Mouse (Mus musculus): Measurements from ENCODE around the gene Rpl7a. TPM values are rescaled to one million over a fixed set of nuclear protein-coding genes. Genes with fewer than 3 reads are reported as not detected.
A peak's percentile ranks its signal among the peaks of the same experiment; 100 is the strongest.

Gene Rpl7a
- polyA plus RNA-seq, 1 experiment from 2014 or later: 667 TPM

DNA sequence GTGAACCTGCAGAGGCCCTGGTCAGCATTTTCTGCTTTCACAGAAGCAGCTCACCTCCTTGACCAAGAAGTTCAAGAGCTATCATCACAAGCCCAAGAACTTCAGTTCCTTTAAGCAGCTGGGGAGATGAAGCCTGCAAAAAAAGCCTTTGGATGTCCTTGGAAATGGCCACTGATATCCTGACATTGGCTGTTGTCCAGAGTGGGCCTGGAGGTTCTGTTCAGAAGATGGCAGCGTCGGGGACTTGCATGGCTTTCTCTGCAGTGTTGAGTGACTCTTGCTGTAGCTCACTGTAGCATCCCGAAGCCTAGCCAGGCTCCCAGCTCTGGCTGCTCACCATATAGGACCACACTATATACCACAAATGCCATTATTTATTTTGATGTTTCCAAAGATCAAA lies 9.1 kb downstream of the Rpl7a start:
- 85% methylated on average over 3 of the region's 3 CpGs for WGBS
- Histone ChIP-seq H3K4me1 (ENCODE audit: control insufficient read depth, insufficient read depth, low read length) (peaks cover 17% of the 10 kb centered on the region), H3K9me3 (ENCODE audit: control insufficient read depth, low read length) (no peaks in the 10 kb centered on the region), H3K9ac (ENCODE audit: low read depth, low read length) (no peak overlapping the region), H3K27ac (replicated peaks; ENCODE audit: low read depth, low read length) (no peak overlapping the region), H3K36me3 (ENCODE audit: control insufficient read depth, insufficient read depth, low read length) (peaks cover 68% of the 10 kb centered on the region), H3K27me3 (replicated peaks; ENCODE audit: control insufficient read depth, insufficient read depth, low read length) (no peaks in the 10 kb centered on the region), H3K4me3 (ENCODE audit: low read depth, low read length) (no peak overlapping the region), H3K4me2 (ENCODE audit: low read depth, low read length) (no peak overlapping the region)
- no peak for ATAC-seq (ENCODE audit: low read depth)
- DNase-seq (ENCODE audit: low spot score): no peak

DNA sequence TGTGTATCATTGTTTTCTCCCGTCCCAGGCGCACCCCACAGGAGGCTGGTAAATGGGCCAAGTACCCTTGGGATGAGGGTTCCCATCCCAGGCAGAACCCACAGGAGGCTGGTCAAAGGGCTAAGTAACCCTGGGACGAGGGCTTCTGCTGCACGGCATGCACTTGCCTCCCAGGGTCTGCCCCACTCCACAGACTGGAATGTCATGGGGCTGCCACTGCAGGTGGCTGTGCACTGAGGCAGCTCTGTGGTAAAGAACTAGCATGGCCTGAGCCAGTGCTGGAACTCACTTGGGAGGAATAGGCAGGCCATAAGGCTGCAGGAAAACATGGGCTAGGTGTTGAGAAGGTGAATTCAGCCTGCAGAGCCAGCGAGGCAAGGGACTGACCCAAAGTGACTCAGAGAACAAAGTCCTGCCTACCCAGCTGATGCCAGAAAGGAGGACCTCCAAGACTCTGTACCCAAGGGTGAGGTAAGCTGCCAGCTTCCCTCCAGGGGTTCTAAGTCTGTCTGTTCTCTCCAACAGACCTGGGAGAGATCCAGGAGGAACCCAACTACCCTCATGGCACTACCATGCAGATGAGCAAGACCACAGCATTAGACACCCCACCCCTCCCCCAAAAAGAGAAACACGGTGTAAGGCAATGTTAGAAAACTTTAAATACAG lies 9.8 kb downstream of the Rpl7a start:
- Histone ChIP-seq H3K9ac (ENCODE audit: low read depth, low read length) (no peak overlapping the region), H3K9me3 (ENCODE audit: control insufficient read depth, low read length) (no peaks in the 10 kb centered on the region), H3K4me1 (ENCODE audit: control insufficient read depth, insufficient read depth, low read length) (peaks cover 15% of the 10 kb centered on the region), H3K27ac (replicated peaks; ENCODE audit: low read depth, low read length) (no peak overlapping the region), H3K4me2 (ENCODE audit: low read depth, low read length) (no peak overlapping the region), H3K4me3 (ENCODE audit: low read depth, low read length) (no peak overlapping the region), H3K27me3 (replicated peaks; ENCODE audit: control insufficient read depth, insufficient read depth, low read length) (no peaks in the 10 kb centered on the region), H3K36me3 (ENCODE audit: control insufficient read depth, insufficient read depth, low read length) (peaks cover 73% of the 10 kb centered on the region)
- ATAC-seq (ENCODE audit: low read depth) (no peak), DNase-seq (ENCODE audit: low spot score) (no peak)
- WGBS: 88% methylated on average over 6 of the region's 6 CpGs

DNA sequence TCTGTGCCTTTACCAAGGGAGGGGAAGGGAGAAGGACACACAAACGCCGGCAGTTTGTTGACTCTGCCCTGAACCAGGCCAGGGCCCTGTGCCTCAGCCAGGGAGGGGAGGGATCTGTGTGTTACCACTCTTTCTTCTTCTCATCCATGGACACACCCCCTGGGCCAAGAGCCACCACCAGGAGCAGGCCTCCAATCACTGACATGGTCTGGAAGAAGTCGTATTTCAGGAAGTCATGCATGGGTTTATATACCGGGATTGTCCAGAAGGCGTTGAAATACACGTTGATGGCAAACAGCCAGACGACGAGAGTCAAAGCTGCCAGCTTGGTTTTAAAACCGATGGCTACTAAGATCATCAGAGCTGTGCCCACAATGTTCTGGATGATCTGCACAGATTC lies 11.2 kb downstream of the Rpl7a start:
- H3K9me3 ChIP-seq (ENCODE audit: control insufficient read depth, low read length): no peaks in the 10 kb centered on the region
- H3K9ac ChIP-seq (ENCODE audit: low read depth, low read length): no peak overlapping the region
- 80% methylated on average over 9 of the region's 9 CpGs for WGBS
- no peaks in the 10 kb centered on the region for H3K27me3 ChIP-seq (replicated peaks; ENCODE audit: control insufficient read depth, insufficient read depth, low read length)
- H3K4me2 ChIP-seq (ENCODE audit: low read depth, low read length): no peak overlapping the region
- H3K4me3 ChIP-seq (ENCODE audit: low read depth, low read length): no peak overlapping the region
- peaks cover 88% of the 10 kb centered on the region for H3K36me3 ChIP-seq (ENCODE audit: control insufficient read depth, insufficient read depth, low read length)
- DNase-seq (ENCODE audit: low spot score) (no peak), ATAC-seq (ENCODE audit: low read depth) (no peak)
- no peak overlapping the region for H3K27ac ChIP-seq (replicated peaks; ENCODE audit: low read depth, low read length)
- H3K4me1 ChIP-seq (ENCODE audit: control insufficient read depth, insufficient read depth, low read length): peaks cover 10% of the 10 kb centered on the region

DNA sequence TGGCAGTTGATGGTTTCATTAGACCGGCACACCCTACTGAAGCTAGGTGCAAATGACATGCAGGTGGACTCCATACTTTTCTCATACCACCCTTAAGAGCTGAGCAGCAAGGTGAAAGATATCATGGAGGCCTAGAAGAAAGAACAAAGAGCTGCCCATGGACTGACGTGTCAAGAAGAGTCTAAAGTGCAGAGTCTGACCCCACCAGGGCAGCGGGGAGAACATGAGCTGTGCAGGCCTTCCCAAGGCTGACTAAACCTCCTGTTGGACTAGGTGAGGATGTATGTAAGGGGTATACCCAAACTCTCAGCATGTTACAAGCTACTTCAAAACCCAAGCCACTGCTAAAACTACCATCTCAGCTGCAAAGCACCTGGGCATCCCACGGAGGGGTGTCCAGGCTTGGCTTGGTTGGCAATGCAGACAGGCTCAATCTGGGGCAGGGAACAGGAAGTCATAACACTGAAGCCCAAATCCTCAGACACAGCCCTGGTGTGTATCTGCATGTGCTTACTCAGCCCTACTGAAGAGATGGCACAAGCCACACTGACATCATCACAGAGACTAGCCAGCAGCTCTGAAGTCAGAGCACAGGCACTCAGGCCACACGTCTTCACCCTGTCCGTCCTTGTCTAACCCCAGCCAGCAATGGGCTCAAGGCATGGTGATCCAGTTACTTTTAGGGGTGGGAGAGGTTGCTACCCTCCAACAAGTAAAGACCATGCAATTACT lies 17.3 kb downstream of the Rpl7a start:
- Histone ChIP-seq H3K9ac (ENCODE audit: low read depth, low read length) (no peak overlapping the region), H3K27ac (replicated peaks; ENCODE audit: low read depth, low read length) (no peak overlapping the region), H3K4me1 (ENCODE audit: control insufficient read depth, insufficient read depth, low read length) (peaks cover 13% of the 10 kb centered on the region), H3K9me3 (ENCODE audit: control insufficient read depth, low read length) (no peaks in the 10 kb centered on the region), H3K4me3 (ENCODE audit: low read depth, low read length) (no peak overlapping the region), H3K27me3 (replicated peaks; ENCODE audit: control insufficient read depth, insufficient read depth, low read length) (no peaks in the 10 kb centered on the region), H3K36me3 (ENCODE audit: control insufficient read depth, insufficient read depth, low read length) (peaks cover 82% of the 10 kb centered on the region), H3K4me2 (ENCODE audit: low read depth, low read length) (no peak overlapping the region)
- WGBS: 90% methylated on average over 6 of the region's 6 CpGs
- ATAC-seq (ENCODE audit: low read depth): no peak
- DNase-seq (ENCODE audit: low spot score): no peak

DNA sequence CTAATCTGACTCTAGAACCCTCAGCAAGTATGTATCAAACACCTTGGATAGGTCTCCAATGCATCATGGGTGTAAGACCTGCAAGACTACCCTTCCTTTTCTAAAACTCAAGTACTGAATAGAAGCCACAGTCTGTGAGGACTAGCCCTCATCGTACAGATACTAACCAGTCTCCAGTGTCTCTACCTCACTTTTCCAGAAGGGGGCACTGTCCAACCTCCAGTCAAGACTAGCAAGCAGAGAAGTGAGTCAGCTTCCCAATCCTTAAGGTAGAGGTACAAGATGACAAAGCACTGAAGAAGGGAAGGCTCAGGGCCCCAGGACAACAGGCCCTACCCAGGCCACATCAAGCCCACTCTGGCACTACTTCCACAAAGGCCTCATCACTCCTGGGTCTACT lies 19.8 kb downstream of the Rpl7a start:
- Histone ChIP-seq H3K9ac (ENCODE audit: low read depth, low read length) (no peak overlapping the region), H3K27ac (replicated peaks; ENCODE audit: low read depth, low read length) (no peak overlapping the region), H3K27me3 (replicated peaks; ENCODE audit: control insufficient read depth, insufficient read depth, low read length) (no peaks in the 10 kb centered on the region), H3K4me2 (ENCODE audit: low read depth, low read length) (0 out of 2 replicates have a peak overlapping the region, but pooled peaks have one; percentile 4), H3K4me3 (ENCODE audit: low read depth, low read length) (no peak overlapping the region), H3K36me3 (ENCODE audit: control insufficient read depth, insufficient read depth, low read length) (peaks cover 58% of the 10 kb centered on the region), H3K4me1 (ENCODE audit: control insufficient read depth, insufficient read depth, low read length) (peaks cover 13% of the 10 kb centered on the region), H3K9me3 (ENCODE audit: control insufficient read depth, low read length) (no peaks in the 10 kb centered on the region)
- peak; percentile 62 for DNase-seq (ENCODE audit: low spot score)
- no peak for ATAC-seq (ENCODE audit: low read depth)
- WGBS: 75% methylated on average over 1 of the region's 1 CpGs

DNA sequence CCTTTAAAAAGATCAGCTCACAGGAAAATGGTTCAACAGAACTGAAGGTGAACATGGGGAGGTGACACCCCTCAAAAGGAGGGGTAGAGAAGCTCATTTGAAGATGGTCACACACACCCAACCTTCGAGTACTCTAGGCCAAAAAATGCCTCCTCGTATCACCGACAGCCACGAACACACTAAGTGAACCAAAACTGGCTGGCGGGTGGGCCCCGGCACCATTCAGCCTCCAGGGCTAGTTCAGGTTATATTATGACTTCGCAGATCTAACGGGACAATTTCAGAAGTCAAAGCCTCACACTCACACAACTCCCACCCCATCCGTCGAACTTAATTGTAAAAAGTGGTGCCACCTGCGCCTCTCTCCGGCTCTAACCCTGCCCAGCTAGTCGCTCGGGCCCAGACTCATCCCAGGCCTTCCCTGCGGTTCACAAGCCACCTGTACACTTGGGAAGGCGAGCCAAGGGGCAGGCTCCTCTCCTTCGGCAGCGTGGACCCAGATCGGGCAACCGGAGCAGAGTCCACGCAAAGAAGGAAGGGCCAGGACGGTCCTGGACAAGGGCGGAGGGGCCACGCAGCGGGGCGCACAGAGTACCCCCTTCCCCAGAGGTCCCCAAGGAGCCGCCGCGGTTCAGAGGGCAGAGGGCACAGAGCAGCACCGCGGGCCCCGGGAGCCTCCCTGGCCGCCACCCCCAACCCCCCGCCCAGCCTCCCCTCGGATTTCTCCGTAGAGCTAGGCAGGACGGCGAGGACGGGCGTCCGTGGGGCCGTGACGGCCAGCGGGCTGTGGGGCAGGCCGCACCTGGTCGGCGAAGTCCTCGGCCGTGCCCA lies 22.1 kb downstream of the Rpl7a start:
- peak overlapping the region; percentile 58 for H3K4me2 ChIP-seq (ENCODE audit: low read depth, low read length)
- no peaks in the 10 kb centered on the region for H3K9me3 ChIP-seq (ENCODE audit: control insufficient read depth, low read length)
- H3K27me3 ChIP-seq (replicated peaks; ENCODE audit: control insufficient read depth, insufficient read depth, low read length): no peaks in the 10 kb centered on the region
- peak overlapping the region; percentile 99 for H3K9ac ChIP-seq (ENCODE audit: low read depth, low read length)
- H3K4me3 ChIP-seq (ENCODE audit: low read depth, low read length): peak overlapping the region; percentile 77
- 2% methylated on average over 19 of the region's 49 CpGs for WGBS
- peaks cover 13% of the 10 kb centered on the region for H3K4me1 ChIP-seq (ENCODE audit: control insufficient read depth, insufficient read depth, low read length)
- ATAC-seq (ENCODE audit: low read depth): no peak
- H3K36me3 ChIP-seq (ENCODE audit: control insufficient read depth, insufficient read depth, low read length): peaks cover 35% of the 10 kb centered on the region
- H3K27ac ChIP-seq (replicated peaks; ENCODE audit: low read depth, low read length): peak overlapping the region; percentile 88
- DNase-seq (ENCODE audit: low spot score): peak; percentile 11

DNA sequence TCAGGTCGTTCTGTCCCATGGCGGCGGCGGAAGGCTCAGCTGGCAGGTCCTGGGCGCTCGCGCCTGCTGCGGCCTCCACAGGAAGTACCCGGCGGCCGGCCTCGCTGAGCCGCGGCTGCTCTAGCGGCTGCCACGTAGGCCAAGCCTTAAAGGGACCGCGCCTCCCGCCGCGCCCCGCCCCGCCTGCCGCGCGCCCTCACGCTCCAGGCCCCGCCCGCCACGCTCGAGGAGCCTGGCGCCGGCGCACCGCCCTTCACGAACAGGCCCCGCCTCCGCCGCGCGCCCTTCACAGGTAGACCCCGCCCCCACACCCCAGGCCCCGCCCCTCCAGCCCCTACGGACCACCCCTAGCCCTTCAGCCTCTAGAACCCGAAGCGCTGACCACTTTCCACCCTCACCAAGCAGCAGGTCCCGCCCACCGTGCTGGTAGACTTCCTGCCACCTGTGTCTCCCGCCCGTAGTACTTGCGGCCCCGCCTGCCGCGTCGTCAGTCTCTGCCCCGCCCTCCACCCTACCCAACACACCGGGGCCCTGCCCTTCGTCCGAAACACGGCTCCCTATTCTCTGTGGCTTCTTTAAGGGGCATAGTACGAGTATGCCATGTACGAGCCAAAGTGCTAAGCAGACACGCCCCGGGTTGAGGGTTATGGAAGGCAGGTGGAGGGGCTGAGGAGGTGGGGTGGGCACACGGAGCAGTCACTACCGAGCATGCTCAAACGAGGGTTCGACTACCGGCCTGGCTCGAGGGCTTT lies 22.9 kb downstream of the Rpl7a start, which contains the start of the genes Surf4 and Stkld1:
Gene Surf4 (minus strand): TSS at position 625 of the 752 bp plus-strand sequence.
Gene Stkld1 (plus strand): TSS at position 744 of the 752 bp plus-strand sequence.
- ATAC-seq (ENCODE audit: low read depth): peak; percentile 96
- peaks cover 13% of the 10 kb centered on the region for H3K4me1 ChIP-seq (ENCODE audit: control insufficient read depth, insufficient read depth, low read length)
- no peaks in the 10 kb centered on the region for H3K27me3 ChIP-seq (replicated peaks; ENCODE audit: control insufficient read depth, insufficient read depth, low read length)
- H3K4me2 ChIP-seq (ENCODE audit: low read depth, low read length): peak within 1 kb of the TSS; percentile 58
- peak within 1 kb of the TSS; percentile 88 for H3K27ac ChIP-seq (replicated peaks; ENCODE audit: low read depth, low read length)
- peak within 1 kb of the TSS; percentile 77 for H3K4me3 ChIP-seq (ENCODE audit: low read depth, low read length)
- H3K36me3 ChIP-seq (ENCODE audit: control insufficient read depth, insufficient read depth, low read length): peaks cover 28% of the 10 kb centered on the region
- under 1% methylated on average over 23 of the region's 70 CpGs for WGBS
- peak; percentile 97 for DNase-seq (ENCODE audit: low spot score)
- peak within 1 kb of the TSS; percentile 99 for H3K9ac ChIP-seq (ENCODE audit: low read depth, low read length)
- no peaks in the 10 kb centered on the region for H3K9me3 ChIP-seq (ENCODE audit: control insufficient read depth, low read length)

DNA sequence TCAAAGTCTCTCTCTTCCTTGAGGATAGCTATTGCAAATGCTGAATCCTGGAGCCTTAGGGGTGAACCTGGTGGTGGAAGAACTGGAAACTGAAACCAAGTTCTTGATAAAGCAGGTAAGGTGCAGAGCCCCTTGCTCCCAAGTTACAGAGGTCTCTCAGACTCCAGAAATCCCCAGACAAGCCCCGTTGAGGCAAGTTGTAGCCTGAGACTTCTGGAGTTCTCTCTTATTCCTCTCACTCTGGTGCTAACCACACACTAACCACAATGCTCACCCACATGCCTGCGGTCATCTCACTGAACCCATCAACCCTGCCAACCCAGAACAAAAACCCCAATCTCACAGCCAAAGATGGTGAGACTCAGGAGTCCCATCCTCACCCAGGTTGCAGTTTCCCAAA lies 24.7 kb downstream of the Rpl7a start:
- Histone ChIP-seq H3K4me3 (ENCODE audit: low read depth, low read length) (no peak overlapping the region), H3K27ac (replicated peaks; ENCODE audit: low read depth, low read length) (no peak overlapping the region), H3K27me3 (replicated peaks; ENCODE audit: control insufficient read depth, insufficient read depth, low read length) (no peaks in the 10 kb centered on the region), H3K36me3 (ENCODE audit: control insufficient read depth, insufficient read depth, low read length) (peaks cover 15% of the 10 kb centered on the region), H3K4me1 (ENCODE audit: control insufficient read depth, insufficient read depth, low read length) (peaks cover 13% of the 10 kb centered on the region), H3K9me3 (ENCODE audit: control insufficient read depth, low read length) (no peaks in the 10 kb centered on the region), H3K9ac (ENCODE audit: low read depth, low read length) (no peak overlapping the region), H3K4me2 (ENCODE audit: low read depth, low read length) (no peak overlapping the region)
- WGBS: 97% methylated on average over 2 of the region's 2 CpGs
- DNase-seq (ENCODE audit: low spot score) (no peak), ATAC-seq (ENCODE audit: low read depth) (no peak)

Data from embryonic facial prominence, embryonic 14.5 days (tissue).